Mouse (Mus musculus) limb, embryonic 12.5 days (tissue): ENCODE measurements around the gene Cnksr3. TPM values are rescaled to one million over a fixed set of nuclear protein-coding genes. Genes with fewer than 3 reads are reported as not detected.

ENCODE experiments used
- ATAC-seq: fragments of 200-750 bp; cut with Nextera tagmentation; 2 replicates; pipeline ENCODE4 v1.8.0; 2017; ENCODE audit warnings: low read depth, moderate TSS enrichment; ENCODE audit not compliant: insufficient number of reproducible peaks, insufficient read depth, low FRiP score, low TSS enrichment
- H3K27ac ChIP-seq: fragments of 300-500 bp; sonication (generic); 2 replicates; pipeline ENCODE4 v1.5.1; 2016; ENCODE audit warnings: mild to moderate bottlenecking, moderate library complexity
- H3K27me3 ChIP-seq: fragments of 300-500 bp; sonication (generic); 2 replicates; pipeline ENCODE4 v1.6.1; 2016; ENCODE audit warnings: mild to moderate bottlenecking, moderate library complexity
- H3K36me3 ChIP-seq: fragments of 300-500 bp; sonication (generic); 2 replicates; pipeline ENCODE4 v1.6.1; 2016; ENCODE audit warnings: mild to moderate bottlenecking, moderate library complexity
- H3K4me1 ChIP-seq: fragments of 300-500 bp; sonication (generic); replicated peaks from 2 replicates; pipeline ENCODE4 v1.6.1; 2016
- H3K4me2 ChIP-seq: fragments of 300-500 bp; sonication (generic); 2 replicates; pipeline ENCODE4 v1.6.1; 2016; ENCODE audit warnings: mild to moderate bottlenecking, moderate library complexity
- H3K4me3 ChIP-seq: fragments of 300-500 bp; sonication (generic); replicated peaks from 2 replicates; pipeline ENCODE4 v1.5.1; 2016; ENCODE audit warnings: mild to moderate bottlenecking
- H3K9ac ChIP-seq: fragments of 300-500 bp; sonication (generic); replicated peaks from 2 replicates; pipeline ENCODE4 v1.6.1; 2016; ENCODE audit warnings: mild to moderate bottlenecking, moderate library complexity
- H3K9me3 ChIP-seq: fragments of 300-500 bp; sonication (generic); 2 replicates; pipeline ENCODE4 v1.6.1; 2016; ENCODE audit warnings: mild to moderate bottlenecking, moderate library complexity
- WGBS: fragments of 180-500 bp; shearing (Covaris S2); methylation state at CpG from one replicate; pipeline ENCODE4 v1.1.7; 2016; 5-methylcytosine and 5-hydroxymethylcytosine counted together
- polyA plus RNA-seq: library from polyadenylated mRNA; unstranded; fragments of >200 nt; fragmentation: Nextera tagmentation; extraction: Ambion mirVana; gene quantifications from 2 replicates; pipeline ENCODE4 v1.2.1, GENCODE M21; 2016

Cnksr3 gene
- polyA plus RNA-seq, 1 experiment from 2014 or later = 14.4 TPM

DNA sequence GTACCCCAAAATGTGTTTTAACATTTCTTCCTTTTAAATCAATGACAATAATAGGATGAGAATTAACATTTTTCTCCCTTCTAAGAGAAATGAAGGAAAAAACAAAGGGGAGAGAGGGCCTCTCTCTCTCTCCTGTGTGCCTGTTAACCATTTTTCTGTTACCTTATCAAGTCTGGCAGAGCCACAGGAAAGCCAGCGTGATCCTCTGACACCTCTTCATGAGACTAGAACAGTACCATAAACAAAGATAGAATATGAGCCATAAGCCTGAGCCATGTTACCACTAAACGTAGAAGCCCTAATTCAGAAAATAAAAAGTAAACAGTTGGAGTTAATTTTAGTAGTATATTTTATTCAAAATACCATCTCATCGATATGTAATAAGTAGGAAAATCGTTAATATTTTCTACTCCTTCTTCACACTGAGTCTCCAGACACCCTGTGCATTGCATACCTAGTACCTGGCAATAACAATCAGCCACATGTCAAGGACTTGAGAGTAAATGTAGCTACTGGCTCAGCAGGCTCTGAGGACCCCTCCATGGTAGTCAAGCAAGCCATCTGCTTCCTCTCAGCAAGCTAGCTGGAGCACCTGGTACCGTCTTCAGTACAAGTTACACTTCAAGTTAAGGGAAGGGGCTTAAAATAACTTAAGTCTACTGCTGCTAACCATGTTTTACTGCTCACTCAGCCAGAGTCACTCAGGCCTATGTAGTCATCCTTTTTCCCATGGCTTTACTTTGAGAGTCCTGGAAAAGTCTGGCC is 2.2 kb downstream of the Cnksr3 start:
- Histone ChIP-seq H3K36me3 (no peaks in the 10 kb centered on the region), H3K9ac (peak overlapping the region; percentile 90; the same call in 1 of the 2 replicates), H3K27me3 (no peaks in the 10 kb centered on the region), H3K9me3 (no peaks in the 10 kb centered on the region), H3K4me1 (peaks cover 55% of the 10 kb centered on the region), H3K4me2 (peak overlapping the region; percentile 84), H3K27ac (no peak overlapping the region), H3K4me3 (peak overlapping the region; percentile 76)
- ATAC-seq = no peak
- 67% methylated on average over 5 of the region's 5 CpGs for WGBS

DNA sequence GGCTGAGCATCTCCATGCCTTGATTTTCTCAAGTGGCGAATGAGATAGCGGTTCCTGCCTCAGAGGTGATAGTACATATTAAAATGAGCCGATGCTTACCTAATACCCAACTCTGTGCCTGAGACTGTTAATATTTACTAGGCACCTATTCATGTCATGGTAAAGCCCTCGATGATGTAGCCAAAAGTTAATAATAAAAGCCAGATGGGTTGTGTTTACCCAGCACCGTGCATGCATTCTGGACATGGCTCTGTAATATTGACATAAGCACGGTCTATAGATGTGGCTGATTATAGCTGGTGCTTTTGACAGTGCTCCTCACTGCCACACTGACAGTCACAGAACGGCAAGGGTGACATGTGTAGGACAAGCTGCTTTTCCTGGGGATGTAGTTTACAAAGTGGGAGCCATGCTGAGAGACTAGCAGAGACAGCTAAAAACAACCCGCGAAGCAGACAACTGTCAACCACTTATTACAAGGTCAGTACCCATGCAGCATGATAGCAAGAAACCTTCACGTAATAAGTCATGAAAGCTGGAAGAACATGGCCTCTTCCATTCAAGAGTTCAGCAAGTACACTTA is 3.1 kb downstream of the Cnksr3 start:
- Histone ChIP-seq H3K36me3 (no peaks in the 10 kb centered on the region), H3K4me2 (peak overlapping the region; percentile 84; the same call in 1 of the 2 replicates), H3K9ac (no peak overlapping the region), H3K27ac (no peak overlapping the region), H3K4me3 (no peak overlapping the region), H3K27me3 (no peaks in the 10 kb centered on the region), H3K4me1 (peaks cover 55% of the 10 kb centered on the region), H3K9me3 (no peaks in the 10 kb centered on the region)
- 72% methylated on average over 10 of the region's 10 CpGs for WGBS
- ATAC-seq = no peak

DNA sequence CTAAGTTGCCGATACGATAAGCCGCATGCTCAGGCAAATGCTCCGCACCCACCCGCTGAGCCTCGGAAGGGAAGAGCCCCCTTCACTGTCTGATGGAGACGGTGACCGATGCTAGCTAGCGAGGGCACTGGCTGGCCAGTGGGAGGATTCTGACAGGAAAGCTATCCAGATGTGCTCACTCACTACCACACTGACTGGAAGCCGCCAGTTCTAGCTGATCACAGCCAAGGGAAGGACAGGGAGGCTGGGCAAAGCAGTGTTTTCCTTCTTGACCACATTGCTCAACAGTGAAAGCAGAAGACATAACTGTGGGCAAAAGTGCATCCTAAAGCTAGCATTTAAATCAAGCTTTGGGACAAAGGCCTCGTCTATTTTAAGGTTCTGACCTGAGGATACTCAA is 4.7 kb downstream of the Cnksr3 start:
- H3K4me2 ChIP-seq = no peak overlapping the region
- H3K27ac ChIP-seq = no peak overlapping the region
- peaks cover 42% of the 10 kb centered on the region for H3K4me1 ChIP-seq
- no peaks in the 10 kb centered on the region for H3K27me3 ChIP-seq
- no peak for ATAC-seq
- H3K36me3 ChIP-seq = no peaks in the 10 kb centered on the region
- H3K9ac ChIP-seq = no peak overlapping the region
- WGBS = 64% methylated on average over 11 of the region's 11 CpGs
- H3K4me3 ChIP-seq = no peak overlapping the region
- H3K9me3 ChIP-seq = no peaks in the 10 kb centered on the region

DNA sequence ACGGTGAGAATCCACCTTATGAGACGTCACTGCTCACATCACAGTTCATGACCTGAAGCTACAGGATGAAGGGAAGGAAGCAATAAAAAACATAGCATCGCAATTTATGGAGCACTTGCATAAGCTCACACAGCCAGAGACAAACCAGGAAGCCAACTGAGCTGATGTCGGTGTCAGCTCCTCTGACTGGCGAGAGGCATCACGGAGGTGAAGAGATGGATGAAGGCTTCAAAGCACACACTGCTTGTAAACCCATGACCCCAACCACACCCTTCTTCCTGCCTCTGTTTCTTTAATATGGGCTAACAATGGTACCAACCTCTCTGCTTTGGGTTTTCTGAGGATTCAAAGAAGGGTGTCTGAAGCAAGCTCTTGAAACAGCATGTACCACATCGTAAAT is 5.5 kb downstream of the Cnksr3 start:
- ATAC-seq = no peak
- Histone ChIP-seq H3K27ac (no peak overlapping the region), H3K4me1 (peaks cover 42% of the 10 kb centered on the region), H3K36me3 (no peaks in the 10 kb centered on the region), H3K9ac (no peak overlapping the region), H3K4me2 (no peak overlapping the region), H3K27me3 (no peaks in the 10 kb centered on the region), H3K9me3 (no peaks in the 10 kb centered on the region), H3K4me3 (no peak overlapping the region)
- 42% methylated on average over 7 of the region's 7 CpGs for WGBS

DNA sequence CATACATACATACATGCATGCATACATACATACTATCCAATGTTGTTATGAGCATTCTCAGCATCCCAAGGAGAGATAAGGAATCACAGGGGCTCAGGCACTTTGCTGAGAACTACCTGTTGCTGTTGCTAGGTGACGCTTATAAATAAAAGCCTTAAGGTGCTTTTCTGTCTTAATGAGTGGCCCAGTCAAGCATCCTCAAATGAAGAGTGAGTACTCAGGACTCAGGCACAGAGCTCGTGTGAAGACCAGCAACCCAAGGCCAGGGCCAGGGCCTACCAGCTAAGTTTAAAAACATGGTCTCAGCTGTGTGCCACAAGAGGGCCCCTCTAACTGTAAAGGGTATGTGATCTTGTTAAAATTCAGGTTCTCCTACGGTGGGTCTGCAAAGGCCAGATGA is 6.5 kb downstream of the Cnksr3 start:
- no peak for ATAC-seq
- Histone ChIP-seq H3K27me3 (no peaks in the 10 kb centered on the region), H3K4me1 (peaks cover 39% of the 10 kb centered on the region), H3K4me2 (no peak overlapping the region), H3K36me3 (no peaks in the 10 kb centered on the region), H3K27ac (no peak overlapping the region), H3K9ac (no peak overlapping the region), H3K9me3 (no peaks in the 10 kb centered on the region), H3K4me3 (no peak overlapping the region)
- 70% methylated on average over 3 of the region's 3 CpGs for WGBS

DNA sequence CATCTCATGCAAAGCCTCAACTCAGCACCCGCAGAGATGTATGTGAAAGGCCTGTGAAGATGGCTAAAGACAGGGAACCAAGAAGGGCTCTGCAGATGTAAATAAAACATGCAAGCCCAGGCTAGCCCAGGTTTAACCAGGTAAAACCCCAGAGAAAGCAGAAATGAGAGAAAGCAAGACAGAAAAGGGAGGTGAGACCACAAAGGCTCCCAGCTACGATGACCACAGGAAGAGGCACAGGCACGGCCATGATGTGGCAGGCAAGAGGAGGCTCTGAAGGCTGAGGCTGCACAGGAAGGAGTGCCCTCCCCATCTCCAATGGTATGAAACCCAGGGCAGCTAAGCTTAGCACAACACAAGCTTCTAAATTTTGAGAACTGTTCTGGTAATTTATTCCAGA is 7.1 kb downstream of the Cnksr3 start:
- no peak for ATAC-seq
- Histone ChIP-seq H3K4me2 (no peak overlapping the region), H3K9me3 (no peaks in the 10 kb centered on the region), H3K27me3 (no peaks in the 10 kb centered on the region), H3K36me3 (no peaks in the 10 kb centered on the region), H3K4me1 (peaks cover 33% of the 10 kb centered on the region), H3K27ac (no peak overlapping the region), H3K4me3 (no peak overlapping the region), H3K9ac (no peak overlapping the region)
- WGBS = 86% methylated on average over 3 of the region's 3 CpGs

DNA sequence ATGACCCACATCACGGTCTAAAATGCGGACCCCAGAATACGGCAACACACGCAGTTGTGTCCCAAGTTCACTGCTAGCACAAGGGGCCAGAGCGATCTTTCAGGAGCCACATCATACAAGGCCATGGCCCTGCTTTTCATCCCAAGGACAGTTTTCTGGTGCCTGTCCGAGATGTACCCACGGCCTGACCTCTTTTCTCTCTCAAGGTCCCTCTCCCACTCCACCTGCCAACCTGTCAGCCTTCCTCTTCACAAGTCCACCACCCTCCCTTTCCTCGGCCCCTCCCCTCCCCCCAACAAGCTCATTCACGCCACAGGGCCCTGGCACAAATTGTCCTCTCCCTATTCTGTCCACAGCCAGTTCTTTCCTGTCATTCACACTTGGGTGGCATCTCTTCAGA is 9.5 kb downstream of the Cnksr3 start:
- Histone ChIP-seq H3K9me3 (no peaks in the 10 kb centered on the region), H3K4me2 (no peak overlapping the region), H3K4me3 (no peak overlapping the region), H3K36me3 (no peaks in the 10 kb centered on the region), H3K9ac (no peak overlapping the region), H3K27me3 (no peaks in the 10 kb centered on the region), H3K27ac (no peak overlapping the region), H3K4me1 (peaks cover 16% of the 10 kb centered on the region)
- no peak for ATAC-seq
- 86% methylated on average over 9 of the region's 9 CpGs for WGBS

DNA sequence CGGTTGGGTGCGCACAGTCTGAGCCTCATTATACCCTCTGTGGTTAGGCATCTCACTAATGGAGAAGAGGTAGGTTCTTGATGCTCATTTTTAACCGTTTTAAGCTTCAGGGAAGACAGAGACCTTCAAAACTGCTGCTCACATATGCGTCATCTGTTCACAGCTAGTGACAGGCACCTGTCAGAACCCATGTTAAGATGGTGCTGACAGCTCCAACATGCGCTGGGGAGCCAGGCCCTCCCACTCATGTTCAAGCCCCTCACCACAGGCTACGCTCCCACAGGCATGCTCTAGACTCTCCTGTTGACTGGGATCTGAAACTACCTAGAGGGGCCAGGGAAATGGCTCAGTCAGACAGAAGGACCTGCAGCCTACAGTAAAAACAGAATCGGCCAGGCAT is 11.4 kb downstream of the Cnksr3 start:
- Histone ChIP-seq H3K4me1 (peaks cover 3% of the 10 kb centered on the region; the same call in 1 of the 2 replicates), H3K9ac (no peak overlapping the region), H3K4me3 (no peak overlapping the region), H3K9me3 (no peaks in the 10 kb centered on the region), H3K27me3 (no peaks in the 10 kb centered on the region), H3K4me2 (no peak overlapping the region), H3K36me3 (no peaks in the 10 kb centered on the region), H3K27ac (no peak overlapping the region)
- 85% methylated on average over 7 of the region's 7 CpGs for WGBS
- ATAC-seq = no peak

DNA sequence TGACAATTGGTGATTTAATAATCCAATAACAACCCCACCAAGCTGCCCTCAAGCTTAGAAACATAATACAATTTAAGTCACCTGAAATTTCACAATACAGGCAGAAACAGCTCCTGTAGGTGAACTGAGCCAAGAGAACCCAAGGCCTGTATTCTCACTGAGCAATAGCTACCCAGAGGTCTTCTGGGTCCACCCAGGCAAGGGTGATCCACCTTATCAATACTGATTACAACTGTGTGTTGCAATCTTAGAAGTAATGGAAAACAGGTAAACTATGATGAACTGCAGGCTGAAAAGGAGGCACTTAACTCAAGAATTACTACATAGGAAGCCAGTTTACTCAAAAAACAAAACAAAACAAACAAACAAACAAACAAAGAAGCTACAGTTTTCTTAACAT is 13.8 kb downstream of the Cnksr3 start:
- Histone ChIP-seq H3K27me3 (no peaks in the 10 kb centered on the region), H3K4me1 (peaks cover 3% of the 10 kb centered on the region; the same call in 1 of the 2 replicates), H3K4me2 (no peak overlapping the region), H3K36me3 (no peaks in the 10 kb centered on the region), H3K9me3 (no peaks in the 10 kb centered on the region), H3K4me3 (no peak overlapping the region), H3K27ac (no peak overlapping the region), H3K9ac (no peak overlapping the region)
- ATAC-seq = no peak

DNA sequence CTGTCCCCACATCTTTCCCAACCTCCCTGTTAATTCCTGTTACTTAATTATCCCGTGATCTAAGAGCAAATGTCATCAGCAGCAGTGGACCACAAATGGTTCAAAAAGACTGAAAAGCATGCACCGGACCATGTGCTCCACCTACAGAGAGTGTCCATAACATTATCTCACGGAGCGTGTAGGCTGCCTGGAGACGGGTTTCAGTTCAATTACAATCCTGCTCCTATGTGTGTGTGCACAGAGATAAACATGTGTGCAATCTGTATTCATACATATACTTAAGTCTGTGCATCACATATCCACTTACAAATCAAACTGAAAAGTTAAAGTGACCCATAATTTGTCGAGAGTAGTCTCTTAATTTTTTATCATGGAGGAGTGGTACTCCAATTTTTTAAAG is 14.3 kb downstream of the Cnksr3 start:
- 87% methylated on average over 6 of the region's 6 CpGs for WGBS
- no peaks in the 10 kb centered on the region for H3K27me3 ChIP-seq
- H3K4me1 ChIP-seq = peaks cover 3% of the 10 kb centered on the region; the same call in 1 of the 2 replicates
- H3K9me3 ChIP-seq = no peaks in the 10 kb centered on the region
- no peak overlapping the region for H3K4me3 ChIP-seq
- H3K36me3 ChIP-seq = no peaks in the 10 kb centered on the region
- H3K27ac ChIP-seq = no peak overlapping the region
- no peak overlapping the region for H3K9ac ChIP-seq
- H3K4me2 ChIP-seq = no peak overlapping the region
- no peak for ATAC-seq

DNA sequence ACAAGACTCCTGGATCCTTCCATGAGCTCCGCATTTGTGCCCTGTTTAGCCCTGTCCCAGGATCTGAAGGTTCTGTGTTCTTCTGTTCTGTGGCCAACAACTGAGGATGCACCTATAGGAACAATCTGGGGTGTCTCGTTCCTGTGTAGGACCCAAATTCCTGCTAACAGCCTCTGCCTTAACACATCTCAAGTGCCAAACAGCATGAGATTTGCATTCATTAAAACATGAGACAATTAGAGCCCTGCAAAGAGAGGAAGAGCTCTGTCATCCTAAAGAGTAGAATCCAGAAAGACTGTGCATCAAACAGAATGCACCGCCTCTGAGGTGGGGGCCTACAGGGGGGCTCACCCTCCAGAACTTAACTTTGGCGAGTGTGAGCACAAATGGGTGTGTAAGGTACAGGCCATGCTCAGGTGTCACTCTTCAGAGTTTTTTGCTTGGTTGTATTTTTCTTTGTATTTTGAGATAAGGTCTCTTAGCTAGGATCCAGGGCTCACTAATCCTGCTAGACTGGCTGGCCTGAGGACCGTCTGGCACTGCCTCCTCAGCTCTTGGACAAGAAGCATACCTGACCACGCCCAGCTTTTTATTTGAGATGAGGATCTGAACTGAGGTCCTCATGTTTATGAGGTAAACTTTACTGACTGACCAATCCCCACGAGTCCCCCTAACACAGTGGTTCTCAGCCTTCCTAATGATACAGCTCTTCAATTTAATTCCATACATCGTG is 15.2 kb downstream of the Cnksr3 start:
- Histone ChIP-seq H3K4me1 (peaks cover 3% of the 10 kb centered on the region), H3K9me3 (no peaks in the 10 kb centered on the region), H3K4me3 (no peak overlapping the region), H3K27me3 (no peaks in the 10 kb centered on the region), H3K27ac (no peak overlapping the region), H3K9ac (no peak overlapping the region), H3K4me2 (no peak overlapping the region), H3K36me3 (no peaks in the 10 kb centered on the region)
- no peak for ATAC-seq
- 78% methylated on average over 8 of the region's 8 CpGs for WGBS
